7 mouse cellular contexts compared by ENCODE assay signal in genomic region chr7:19358634-19359033, GRCm38 (mm10). TPM values are rescaled to one million over a fixed set of nuclear protein-coding genes. Genes with fewer than 3 reads are reported as not detected.
A peak's percentile ranks its signal among the peaks of the same experiment; 100 is the strongest.
DNase-seq lines count a peak whose midpoint lies in the region; ATAC-seq and TF ChIP-seq lines count a peak whose summit lies in the region.

No protein-coding gene starts in this region.

- intact Hi-C loops in left cerebral cortex, postnatal 25 days (cut with DNase I), result no loop called here

- no peaks in the 10 kb centered on the region for H3K36me3 ChIP-seq in lung, postnatal 0 days (ENCODE audit: insufficient read depth, low read length)
- H3K36me3 ChIP-seq in embryonic facial prominence, embryonic 15.5 days, result peaks cover 39% of the 10 kb centered on the region
- peaks cover 5% of the 10 kb centered on the region; the same call in 1 of the 2 replicates for H3K36me3 ChIP-seq in limb, embryonic 11.5 days (ENCODE audit: control insufficient read depth, insufficient read depth, low read length)
- peaks cover 24% of the 10 kb centered on the region for H3K36me3 ChIP-seq in stomach, embryonic 14.5 days (ENCODE audit: control insufficient read depth, insufficient read depth, low read length)

- no peaks in the 10 kb centered on the region for H3K27me3 ChIP-seq in lung, postnatal 0 days (replicated peaks; ENCODE audit: insufficient read depth, low read length)
- H3K27me3 ChIP-seq in embryonic facial prominence, embryonic 15.5 days, result no peaks in the 10 kb centered on the region
- 0 out of 2 replicates have a peak, but pooled peaks cover 2% of the 10 kb centered on the region for H3K27me3 ChIP-seq in limb, embryonic 11.5 days (ENCODE audit: control insufficient read depth, insufficient read depth, low read length)
- no peaks in the 10 kb centered on the region for H3K27me3 ChIP-seq in stomach, embryonic 14.5 days (ENCODE audit: control insufficient read depth, insufficient read depth, low read length)

- H3K27ac ChIP-seq in lung, postnatal 0 days (ENCODE audit: low read length), result no peak overlapping the region
- H3K27ac ChIP-seq in embryonic facial prominence, embryonic 15.5 days (replicated peaks), result 0 out of 2 replicates have a peak overlapping the region, but pooled peaks have one; percentile 2
- no peak overlapping the region for H3K27ac ChIP-seq in limb, embryonic 11.5 days (replicated peaks; ENCODE audit: low read depth, low read length)
- no peak overlapping the region for H3K27ac ChIP-seq in stomach, embryonic 14.5 days (ENCODE audit: low read length)

- 10% methylated on average over 13 of the region's 13 CpGs for WGBS in lung, postnatal 0 days
- WGBS in embryonic facial prominence, embryonic 15.5 days, result 11% methylated on average over 13 of the region's 13 CpGs
- 23% methylated on average over 13 of the region's 13 CpGs for WGBS in limb, embryonic 11.5 days
- WGBS in stomach, embryonic 14.5 days, result 15% methylated on average over 13 of the region's 13 CpGs

- no peaks in the 10 kb centered on the region for H3K9me3 ChIP-seq in lung, postnatal 0 days (ENCODE audit: low read length)
- no peaks in the 10 kb centered on the region for H3K9me3 ChIP-seq in embryonic facial prominence, embryonic 15.5 days (replicated peaks)
- no peaks in the 10 kb centered on the region for H3K9me3 ChIP-seq in limb, embryonic 11.5 days (ENCODE audit: control insufficient read depth, low read length)
- no peaks in the 10 kb centered on the region for H3K9me3 ChIP-seq in stomach, embryonic 14.5 days (ENCODE audit: control insufficient read depth, low read depth, low read length)

- TF ChIP-seq CTCF in lung, postnatal 0 days (IDR thresholded peaks at IDR 0.05), result no peak

- DNase-seq in lung, postnatal 0 days (ENCODE audit: low spot score), result peak; percentile 9
- DNase-seq in lung, postnatal 10 days, result no peak
- DNase-seq in limb, embryonic 11.5 days (ENCODE audit: low spot score), result no peak
- DNase-seq in left cerebral cortex, postnatal 25 days (ENCODE audit: low spot score in 2 of 2), result no peak
- DNase-seq in lung, adult 18-20 months, result no peak

- ATAC-seq in lung, postnatal 0 days, result no peak
- ATAC-seq in embryonic facial prominence, embryonic 15.5 days (ENCODE audit: insufficient number of reproducible peaks, low FRiP score, low TSS enrichment, low read depth), result no peak
- ATAC-seq in limb, embryonic 11.5 days (ENCODE audit: insufficient number of reproducible peaks, low FRiP score, low TSS enrichment, low read depth), result no peak
- ATAC-seq in stomach, embryonic 14.5 days (ENCODE audit: insufficient number of reproducible peaks, insufficient read depth, low FRiP score, low read depth), result no peak

- peak overlapping the region; percentile 91 for H3K4me2 ChIP-seq in lung, postnatal 0 days (replicated peaks; ENCODE audit: low read depth, low read length)
- H3K4me2 ChIP-seq in embryonic facial prominence, embryonic 15.5 days (replicated peaks), result peak overlapping the region; percentile 89
- H3K4me2 ChIP-seq in limb, embryonic 11.5 days (ENCODE audit: low read depth, severe bottlenecking), result peak overlapping the region; percentile 91
- H3K4me2 ChIP-seq in stomach, embryonic 14.5 days (replicated peaks; ENCODE audit: low read depth, low read length), result peak overlapping the region; percentile 96

- H3K4me1 ChIP-seq in lung, postnatal 0 days (ENCODE audit: insufficient read depth, low read depth, low read length), result no peaks in the 10 kb centered on the region; the same call in 1 of the 2 replicates
- H3K4me1 ChIP-seq in embryonic facial prominence, embryonic 15.5 days, result peaks cover 42% of the 10 kb centered on the region
- peaks cover 13% of the 10 kb centered on the region for H3K4me1 ChIP-seq in limb, embryonic 11.5 days (ENCODE audit: control insufficient read depth, insufficient read depth, low read length)
- peaks cover 20% of the 10 kb centered on the region for H3K4me1 ChIP-seq in stomach, embryonic 14.5 days (ENCODE audit: control insufficient read depth, insufficient read depth, low read length)

- TF ChIP-seq EP300 in lung, postnatal 0 days (IDR thresholded peaks at IDR 0.05), result no peak

- peak overlapping the region; percentile 58 for H3K4me3 ChIP-seq in lung, postnatal 0 days (ENCODE audit: low read depth, low read length)
- H3K4me3 ChIP-seq in embryonic facial prominence, embryonic 15.5 days (replicated peaks), result peak overlapping the region; percentile 75
- H3K4me3 ChIP-seq in limb, embryonic 11.5 days (ENCODE audit: low read depth, low read length), result peak overlapping the region; percentile 68
- peak overlapping the region; percentile 82 for H3K4me3 ChIP-seq in stomach, embryonic 14.5 days (ENCODE audit: low read depth, low read length)

- peak overlapping the region; percentile 62; the same call in 1 of the 2 replicates for H3K9ac ChIP-seq in lung, postnatal 0 days (replicated peaks; ENCODE audit: low read depth)
- peak overlapping the region; percentile 51 for H3K9ac ChIP-seq in embryonic facial prominence, embryonic 15.5 days
- peak overlapping the region; percentile 55 for H3K9ac ChIP-seq in limb, embryonic 11.5 days (ENCODE audit: low read length)
- H3K9ac ChIP-seq in stomach, embryonic 14.5 days (replicated peaks; ENCODE audit: low read depth, low read length), result peak overlapping the region; percentile 60

RNA-seq across cellular contexts. Expression of gene Cd3eap, which starts 0.6 kb away (rescaled TPM):
- 6.5 and 7.6 TPM in 2 replicates for polyA plus RNA-seq in lung, postnatal 0 days (2015; fragmentation: Nextera tagmentation; extraction: Ambion mirVana)
- 30.4 and 32.0 TPM in 2 replicates for polyA plus RNA-seq in embryonic facial prominence, embryonic 15.5 days (2015; fragmentation: Nextera tagmentation; extraction: Ambion mirVana)
- 21.1 and 24.8 TPM in 2 replicates for polyA plus RNA-seq in limb, embryonic 11.5 days (2014; fragmentation: Nextera tagmentation; extraction: Ambion mirVana)
- polyA plus RNA-seq in stomach, embryonic 14.5 days (2014; fragmentation: Nextera tagmentation; extraction: Ambion mirVana), result 20.5 and 23.9 TPM in 2 replicates
- total RNA-seq in left cerebral cortex, postnatal 25 days (2021), result 10 to 100 TPM; 16.6 to 20.0 TPM

RNA-seq across cellular contexts. Expression of gene Ppp1r13l, which starts 0.9 kb away (rescaled TPM):
- polyA plus RNA-seq in lung, postnatal 0 days (2015; fragmentation: Nextera tagmentation; extraction: Ambion mirVana), result 4.1 and 4.2 TPM in 2 replicates
- polyA plus RNA-seq in embryonic facial prominence, embryonic 15.5 days (2015; fragmentation: Nextera tagmentation; extraction: Ambion mirVana), result 17.2 and 22.7 TPM in 2 replicates
- polyA plus RNA-seq in limb, embryonic 11.5 days (2014; fragmentation: Nextera tagmentation; extraction: Ambion mirVana), result 6.6 and 8.7 TPM in 2 replicates
- 9.6 and 10.0 TPM in 2 replicates for polyA plus RNA-seq in stomach, embryonic 14.5 days (2014; fragmentation: Nextera tagmentation; extraction: Ambion mirVana)
- 1 to 10 TPM; 5.4 to 9.9 TPM for total RNA-seq in left cerebral cortex, postnatal 25 days (2021)

RNA-seq across cellular contexts. Expression of gene Ercc1, which starts 14.1 kb away (rescaled TPM):
- 51.0 and 57.8 TPM in 2 replicates for polyA plus RNA-seq in lung, postnatal 0 days (2015; fragmentation: Nextera tagmentation; extraction: Ambion mirVana)
- 83.0 and 85.5 TPM in 2 replicates for polyA plus RNA-seq in embryonic facial prominence, embryonic 15.5 days (2015; fragmentation: Nextera tagmentation; extraction: Ambion mirVana)
- polyA plus RNA-seq in limb, embryonic 11.5 days (2014; fragmentation: Nextera tagmentation; extraction: Ambion mirVana), result 104 and 114 TPM in 2 replicates
- 86.0 and 92.8 TPM in 2 replicates for polyA plus RNA-seq in stomach, embryonic 14.5 days (2014; fragmentation: Nextera tagmentation; extraction: Ambion mirVana)
- 10 to 100 TPM; 34.1 to 40.5 TPM for total RNA-seq in left cerebral cortex, postnatal 25 days (2021)

RNA-seq across cellular contexts. Expression of gene Ercc2, which starts 23.2 kb away (rescaled TPM):
- 8.9 and 9.4 TPM in 2 replicates for polyA plus RNA-seq in lung, postnatal 0 days (2015; fragmentation: Nextera tagmentation; extraction: Ambion mirVana)
- 16.9 and 18.3 TPM in 2 replicates for polyA plus RNA-seq in embryonic facial prominence, embryonic 15.5 days (2015; fragmentation: Nextera tagmentation; extraction: Ambion mirVana)
- 11.8 and 13.5 TPM in 2 replicates for polyA plus RNA-seq in limb, embryonic 11.5 days (2014; fragmentation: Nextera tagmentation; extraction: Ambion mirVana)
- polyA plus RNA-seq in stomach, embryonic 14.5 days (2014; fragmentation: Nextera tagmentation; extraction: Ambion mirVana), result 8.8 and 10.3 TPM in 2 replicates
- 10 to 100 TPM; 31.9 to 32.3 TPM for total RNA-seq in left cerebral cortex, postnatal 25 days (2021)

RNA-seq across cellular contexts. Expression of gene Klc3, which starts 45.3 kb away (rescaled TPM):
- 28.1 and 31.4 TPM in 2 replicates for polyA plus RNA-seq in lung, postnatal 0 days (2015; fragmentation: Nextera tagmentation; extraction: Ambion mirVana)
- 41.8 and 43.1 TPM in 2 replicates for polyA plus RNA-seq in embryonic facial prominence, embryonic 15.5 days (2015; fragmentation: Nextera tagmentation; extraction: Ambion mirVana)
- 2.7 and 3.5 TPM in 2 replicates for polyA plus RNA-seq in limb, embryonic 11.5 days (2014; fragmentation: Nextera tagmentation; extraction: Ambion mirVana)
- 6.0 and 8.9 TPM in 2 replicates for polyA plus RNA-seq in stomach, embryonic 14.5 days (2014; fragmentation: Nextera tagmentation; extraction: Ambion mirVana)
- 1 to 10 TPM; 1.8 to 2.4 TPM for total RNA-seq in left cerebral cortex, postnatal 25 days (2021)
